Mouse (Mus musculus) intestine, embryonic 14.5 days (tissue): ENCODE measurements around the gene Olfr1367. TPM values are rescaled to one million over a fixed set of nuclear protein-coding genes. Genes with fewer than 3 reads are reported as not detected.
"Not testable (repeated sequence)": the region's sequence is repeated elsewhere in the genome, so short reads cannot be mapped to it uniquely, and the experiment has no call there.

Source experiments
- ATAC-seq: fragments of 200-750 bp; cut with Nextera tagmentation; replicated peaks from 2 replicates; pipeline ENCODE4 v1.8.0; 2017; ENCODE audit warnings: low read depth, moderate number of reproducible peaks, moderate TSS enrichment, moderate library complexity; ENCODE audit not compliant: low FRiP score, low TSS enrichment
- DNase-seq: peaks from one replicate; pipeline ENCODE4 v3.0.0-alpha.2; 2018; ENCODE audit warnings: low spot score
- H3K27ac ChIP-seq: fragments of 300-500 bp; sonication (generic); 2 replicates; pipeline ENCODE4 v1.5.1; 2014; ENCODE audit warnings: low read depth, mild to moderate bottlenecking, control low read depth
- H3K27me3 ChIP-seq: fragments of 300-500 bp; sonication (generic); replicated peaks from 2 replicates; pipeline ENCODE4 v1.6.1; 2014; ENCODE audit warnings: low read length, control low read depth; ENCODE audit not compliant: control insufficient read depth, insufficient read depth
- H3K36me3 ChIP-seq: fragments of 300-500 bp; sonication (generic); 2 replicates; pipeline ENCODE4 v1.6.1; 2014; ENCODE audit warnings: low read length, control low read depth; ENCODE audit not compliant: control insufficient read depth, insufficient read depth
- H3K4me1 ChIP-seq: fragments of 300-500 bp; sonication (generic); replicated peaks from 2 replicates; pipeline ENCODE4 v1.6.1; 2014; ENCODE audit warnings: low read length, control low read depth, mixed read lengths; ENCODE audit not compliant: control insufficient read depth, insufficient read depth
- H3K4me2 ChIP-seq: fragments of 300-500 bp; sonication (generic); 2 replicates; pipeline ENCODE4 v1.6.1; 2014; ENCODE audit warnings: low read length
- H3K4me3 ChIP-seq: fragments of 300-500 bp; sonication (generic); 2 replicates; pipeline ENCODE4 v1.5.1; 2014; ENCODE audit warnings: low read depth, low read length, control low read depth, mixed read lengths
- H3K9ac ChIP-seq: fragments of 300-500 bp; sonication (generic); 2 replicates; pipeline ENCODE4 v1.6.1; 2014; ENCODE audit warnings: mild to moderate bottlenecking, low read length
- H3K9me3 ChIP-seq: fragments of 300-500 bp; sonication (generic); 2 replicates; pipeline ENCODE4 v1.6.1; 2016; ENCODE audit warnings: low read length, control low read depth; ENCODE audit not compliant: control insufficient read depth
- WGBS: fragments of 180-500 bp; shearing (Covaris S2); extraction: QIAGEN DNeasy Blood & Tissue Kit; methylation state at CpG from one replicate; pipeline ENCODE4 v1.1.7; 2014; 5-methylcytosine and 5-hydroxymethylcytosine counted together
- microRNA-seq: library from miRNA; unstranded; fragments of <30 nt; microRNA quantifications from one replicate; pipeline ENCODE4, GENCODE M21; 2016
- polyA plus RNA-seq: library from polyadenylated mRNA; unstranded; fragments of >200 nt; fragmentation: Nextera tagmentation; extraction: Ambion mirVana; gene quantifications from 2 replicates; pipeline ENCODE4 v1.2.1, GENCODE M21; 2014

Gene Olfr1367
- polyA plus RNA-seq, 1 experiment from 2014 or later = not detected

- no peak overlapping the region for H3K4me2 ChIP-seq
- H3K27ac ChIP-seq = no peak overlapping the region
- peaks cover 21% of the 10 kb centered on the region for H3K4me1 ChIP-seq
- H3K4me3 ChIP-seq = no peak overlapping the region
- no peaks in the 10 kb centered on the region for H3K27me3 ChIP-seq
- 77% methylated on average over 6 of the region's 6 CpGs for WGBS
- DNase-seq = no peak
- ATAC-seq = no peak
- peaks cover 56% of the 10 kb centered on the region for H3K36me3 ChIP-seq
- H3K9ac ChIP-seq = no peak overlapping the region
- H3K9me3 ChIP-seq = no peaks in the 10 kb centered on the region
Measured at GRCm38 (mm10) chr13:21366635-21367034, 19.9 kb downstream of the Olfr1367 start.

GRCm38 (mm10) chr13:21372700-21373099 lies 26.0 kb downstream of the Olfr1367 start:
- H3K9ac ChIP-seq = no peak overlapping the region
- WGBS = 83% methylated on average over 2 of the region's 2 CpGs
- no peaks in the 10 kb centered on the region for H3K27me3 ChIP-seq
- H3K27ac ChIP-seq = no peak overlapping the region
- H3K4me3 ChIP-seq = no peak overlapping the region
- no peaks in the 10 kb centered on the region for H3K9me3 ChIP-seq
- DNase-seq (no peak), ATAC-seq (no peak)
- no peak overlapping the region for H3K4me2 ChIP-seq
- peaks cover 36% of the 10 kb centered on the region for H3K36me3 ChIP-seq
- H3K4me1 ChIP-seq = no peaks in the 10 kb centered on the region

DNA sequence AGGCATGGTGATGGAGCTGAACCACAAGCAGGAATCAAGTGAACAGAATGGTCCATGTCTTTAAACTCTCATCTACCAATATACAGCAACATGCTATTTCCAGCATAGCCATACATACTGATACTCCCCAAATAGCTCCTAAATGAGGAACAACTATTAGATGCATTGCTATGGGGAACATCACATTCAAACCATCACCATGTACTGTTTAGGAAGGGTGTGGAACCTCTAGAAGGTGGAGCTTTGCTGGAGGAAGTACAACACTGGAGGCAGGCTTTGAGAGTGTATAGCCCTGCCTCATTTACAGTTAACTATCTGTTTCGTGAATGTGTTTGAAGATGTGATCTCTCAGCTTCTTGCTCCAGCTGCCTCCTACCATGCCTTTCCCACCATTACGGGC lies 31.1 kb downstream of the Olfr1367 start:
- no peak overlapping the region for H3K27ac ChIP-seq
- no peaks in the 10 kb centered on the region for H3K27me3 ChIP-seq
- H3K4me2 ChIP-seq = no peak overlapping the region
- no peaks in the 10 kb centered on the region for H3K4me1 ChIP-seq
- no peak overlapping the region for H3K9ac ChIP-seq
- H3K36me3 ChIP-seq = 0 out of 2 replicates have a peak, but pooled peaks cover 3% of the 10 kb centered on the region
- DNase-seq (no peak), ATAC-seq (no peak)
- H3K9me3 ChIP-seq = no peaks in the 10 kb centered on the region
- H3K4me3 ChIP-seq = no peak overlapping the region
- WGBS = 79% methylated on average over 2 of the region's 2 CpGs

DNA sequence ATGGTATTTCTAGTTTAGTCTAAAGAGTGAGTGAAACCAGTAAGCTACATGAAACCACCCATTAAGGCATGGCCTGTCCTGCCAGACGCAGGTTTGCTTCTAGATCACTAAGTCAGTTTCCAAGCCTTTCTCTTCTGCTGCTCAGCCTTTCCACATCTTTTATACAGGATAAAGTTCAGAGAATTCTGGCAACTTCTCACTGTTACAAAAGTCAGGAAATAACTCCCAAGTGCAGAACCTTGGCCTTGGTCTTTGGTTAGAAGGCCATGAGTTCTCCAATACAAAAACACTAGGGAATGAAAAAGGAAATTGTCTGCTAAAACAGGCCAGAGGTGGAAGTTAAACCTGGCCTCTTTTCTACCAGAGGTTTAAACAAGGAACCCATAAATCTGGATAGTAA lies 48.5 kb downstream of the Olfr1367 start:
- 95% methylated on average over 1 of the region's 1 CpGs for WGBS
- Histone ChIP-seq H3K9me3 (no peaks in the 10 kb centered on the region), H3K9ac (no peak overlapping the region), H3K4me2 (no peak overlapping the region), H3K36me3 (peaks cover 69% of the 10 kb centered on the region), H3K4me1 (no peaks in the 10 kb centered on the region), H3K27ac (no peak overlapping the region), H3K27me3 (no peaks in the 10 kb centered on the region), H3K4me3 (no peak overlapping the region)
- no peak for ATAC-seq
- DNase-seq = no peak

DNA sequence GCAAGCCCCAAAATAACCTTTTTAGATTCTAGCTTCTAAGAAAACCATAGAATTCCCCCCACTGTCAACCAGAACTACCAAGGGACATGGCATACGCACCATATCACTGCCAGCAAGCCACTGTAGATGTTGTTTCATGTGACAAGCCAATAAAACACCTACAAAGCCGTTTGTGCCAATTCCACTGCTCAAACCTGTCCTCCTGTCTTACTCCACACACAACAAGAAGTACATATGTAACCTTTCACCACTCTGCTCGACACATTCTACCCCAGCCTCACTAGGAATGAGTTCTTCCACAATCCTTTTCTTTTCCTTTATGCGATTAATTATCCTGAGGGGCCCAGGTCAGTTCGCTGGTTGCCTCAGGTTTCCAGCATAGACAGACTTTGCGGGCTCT lies 48.9 kb downstream of the Olfr1367 start:
- Histone ChIP-seq H3K4me3 (no peak overlapping the region), H3K9ac (no peak overlapping the region), H3K36me3 (peaks cover 67% of the 10 kb centered on the region), H3K9me3 (no peaks in the 10 kb centered on the region), H3K27ac (no peak overlapping the region), H3K4me2 (no peak overlapping the region), H3K4me1 (no peaks in the 10 kb centered on the region), H3K27me3 (no peaks in the 10 kb centered on the region)
- 95% methylated on average over 6 of the region's 6 CpGs for WGBS
- no peak for DNase-seq
- ATAC-seq = no peak

DNA sequence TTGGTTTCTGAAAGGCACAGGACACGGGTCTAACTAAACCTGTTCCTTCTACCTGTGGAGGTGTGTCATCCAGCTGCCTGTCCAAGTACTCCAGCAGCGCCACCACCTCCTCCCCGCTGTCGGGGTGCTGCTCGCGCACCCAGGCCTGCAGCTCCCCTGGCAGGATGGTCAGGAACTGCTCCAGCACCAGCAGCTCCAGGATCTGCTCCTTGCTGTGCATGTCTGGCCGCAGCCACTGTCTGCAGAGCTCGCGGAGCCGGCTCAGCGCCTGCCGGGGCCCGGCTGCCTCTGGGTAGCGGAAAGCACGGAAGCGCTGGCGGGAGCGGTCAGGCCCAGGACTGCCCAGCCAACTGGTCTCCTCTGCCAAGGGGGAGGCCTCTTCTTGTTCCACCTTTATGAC lies 49.3 kb downstream of the Olfr1367 start:
- not testable (repeated sequence) for H3K4me3 ChIP-seq, DNase-seq, H3K9me3 ChIP-seq, H3K27ac ChIP-seq, H3K4me2 ChIP-seq, H3K4me1 ChIP-seq, H3K27me3 ChIP-seq, H3K9ac ChIP-seq
- peaks cover 63% of the 10 kb centered on the region for H3K36me3 ChIP-seq
- 0 out of 2 replicates have a peak, but pooled peaks have one; percentile 62 for ATAC-seq
- WGBS = 94% methylated on average over 18 of the region's 18 CpGs

- Histone ChIP-seq H3K27me3 (no peaks in the 10 kb centered on the region), H3K9me3 (no peaks in the 10 kb centered on the region), H3K36me3 (peaks cover 49% of the 10 kb centered on the region), H3K9ac (no peak overlapping the region), H3K4me2 (no peak overlapping the region), H3K27ac (no peak overlapping the region), H3K4me3 (no peak overlapping the region), H3K4me1 (0 out of 2 replicates have a peak, but pooled peaks cover 9% of the 10 kb centered on the region)
- no peak for ATAC-seq
- no peak for DNase-seq
- 84% methylated on average over 2 of the region's 2 CpGs for WGBS
Measured at GRCm38 (mm10) chr13:21397486-21397885, 50.8 kb downstream of the Olfr1367 start.

Small RNAs within 50 kb of the gene (microRNA-seq; reads per million reads assigned to microRNA genes)
- not detected for gene Mir6942

Other genes with a start within 250 kb of the Olfr1367 start
- not detected in 2 replicates for gene Olfr1369-ps1, start 235.4 kb upstream of the Olfr1367 start, polyA plus RNA-seq
- not detected in 2 replicates for gene Olfr263, start 217.3 kb upstream of the Olfr1367 start, polyA plus RNA-seq
- not detected in 2 replicates for gene Olfr1368, start 201.0 kb upstream of the Olfr1367 start, polyA plus RNA-seq
- 167 and 169 TPM in 2 replicates for gene Trim27, start 167.5 kb upstream of the Olfr1367 start, polyA plus RNA-seq
- gene Gpx5, start 54.2 kb upstream of the Olfr1367 start, polyA plus RNA-seq = not detected in 2 replicates
- gene Gpx6, start 34.8 kb upstream of the Olfr1367 start, polyA plus RNA-seq = 0.43 TPM in 1 of 2 replicates, not detected in the other
- gene Zscan12, start 15.9 kb downstream of the Olfr1367 start, polyA plus RNA-seq = 10.1 and 12.7 TPM in 2 replicates
- gene Zkscan3, start 55.8 kb downstream of the Olfr1367 start, polyA plus RNA-seq = 72.2 and 74.6 TPM in 2 replicates
- gene Pgbd1, start 94.1 kb downstream of the Olfr1367 start, polyA plus RNA-seq = 2.7 and 3.2 TPM in 2 replicates
- gene Zscan26, start 106.8 kb downstream of the Olfr1367 start, polyA plus RNA-seq = 23.0 and 29.7 TPM in 2 replicates
- 2.1 and 2.6 TPM in 2 replicates for gene Nkapl, start 121.6 kb downstream of the Olfr1367 start, polyA plus RNA-seq
- 3.3 and 3.4 TPM in 2 replicates for gene Zkscan4, start 132.0 kb downstream of the Olfr1367 start, polyA plus RNA-seq
- not detected in 2 replicates for gene Gm10065, start 132.5 kb downstream of the Olfr1367 start, polyA plus RNA-seq
- 0.22 and 0.32 TPM in 2 replicates for gene AK157302, start 148.3 kb downstream of the Olfr1367 start, polyA plus RNA-seq
- gene Gm11273, start 154.5 kb downstream of the Olfr1367 start, polyA plus RNA-seq = 5.6 and 8.3 TPM in 2 replicates
- gene Zkscan8, start 184.2 kb downstream of the Olfr1367 start, polyA plus RNA-seq = 8.2 and 9.6 TPM in 2 replicates
- 0.05 and 0.16 TPM in 2 replicates for gene Olfr1366, start 195.9 kb downstream of the Olfr1367 start, polyA plus RNA-seq
- not detected in 2 replicates for gene Olfr1535, start 213.0 kb downstream of the Olfr1367 start, polyA plus RNA-seq
- gene Olfr1364, start 234.8 kb downstream of the Olfr1367 start, polyA plus RNA-seq = not detected in 2 replicates